Mouse (Mus musculus) forebrain, embryonic 16.5 days (tissue): Measurements from ENCODE around the gene Gpr158. TPM values are rescaled to one million over a fixed set of nuclear protein-coding genes. Genes with fewer than 3 reads are reported as not detected.
A peak's percentile ranks its signal among the peaks of the same experiment; 100 is the strongest.

Source experiments
- ATAC-seq: fragments of 200-750 bp; cut with Nextera tagmentation; 2 replicates; pipeline ENCODE4 v1.8.0; 2017; ENCODE audit warnings: mild to moderate bottlenecking, moderate library complexity
- H3K27ac ChIP-seq: fragments of 300-500 bp; sonication (generic); 2 replicates; pipeline ENCODE4 v1.5.1; 2014; ENCODE audit warnings: low read length, control low read depth
- H3K27me3 ChIP-seq: fragments of 300-500 bp; sonication (generic); replicated peaks from 2 replicates; pipeline ENCODE4 v1.6.1; 2014; ENCODE audit warnings: low read length; ENCODE audit not compliant: control insufficient read depth, insufficient read depth
- H3K36me3 ChIP-seq: fragments of 300-500 bp; sonication (generic); 2 replicates; pipeline ENCODE4 v1.6.1; 2014; ENCODE audit not compliant: control insufficient read depth, insufficient read depth
- H3K4me1 ChIP-seq: fragments of 300-500 bp; sonication (generic); replicated peaks from 2 replicates; pipeline ENCODE4 v1.6.1; 2014; ENCODE audit warnings: low read length; ENCODE audit not compliant: control insufficient read depth, insufficient read depth
- H3K4me2 ChIP-seq: fragments of 300-500 bp; sonication (generic); 2 replicates; pipeline ENCODE4 v1.6.1; 2014; ENCODE audit warnings: mild to moderate bottlenecking, low read length, control low read depth
- H3K4me3 ChIP-seq: fragments of 300-500 bp; sonication (generic); replicated peaks from 2 replicates; pipeline ENCODE4 v1.5.1; 2014; ENCODE audit warnings: mild to moderate bottlenecking, low read length, control low read depth
- H3K9ac ChIP-seq: fragments of 300-500 bp; sonication (generic); replicated peaks from 2 replicates; pipeline ENCODE4 v1.6.1; 2014; ENCODE audit warnings: low read depth, low read length, control low read depth
- H3K9me3 ChIP-seq: fragments of 300-500 bp; sonication (generic); 2 replicates; pipeline ENCODE4 v1.6.1; 2016; ENCODE audit warnings: low read length; ENCODE audit not compliant: control insufficient read depth
- WGBS: fragments of 180-500 bp; shearing (Covaris S2); extraction: QIAGEN DNeasy Blood & Tissue Kit; methylation state at CpG from one replicate; pipeline ENCODE4 v1.1.7; 2014; 5-methylcytosine and 5-hydroxymethylcytosine counted together
- polyA plus RNA-seq: library from polyadenylated mRNA; unstranded; fragments of >200 nt; fragmentation: Nextera tagmentation; extraction: Ambion mirVana; gene quantifications from 2 replicates; pipeline ENCODE4 v1.2.1, GENCODE M21; 2015

Gpr158 gene
- polyA plus RNA-seq, 1 experiment from 2014 or later = 2.4 TPM

GRCm38 (mm10) chr2:21693128-21693527 is 325.8 kb downstream of the Gpr158 start:
- no peak for ATAC-seq
- Histone ChIP-seq H3K27me3 (no peaks in the 10 kb centered on the region), H3K27ac (no peak overlapping the region), H3K4me1 (no peaks in the 10 kb centered on the region), H3K4me2 (no peak overlapping the region), H3K9ac (no peak overlapping the region), H3K4me3 (no peak overlapping the region), H3K9me3 (no peaks in the 10 kb centered on the region), H3K36me3 (no peaks in the 10 kb centered on the region)
- 89% methylated on average over 9 of the region's 9 CpGs for WGBS

- Histone ChIP-seq H3K27me3 (no peaks in the 10 kb centered on the region), H3K9me3 (no peaks in the 10 kb centered on the region), H3K9ac (no peak overlapping the region), H3K4me3 (no peak overlapping the region), H3K27ac (no peak overlapping the region), H3K36me3 (no peaks in the 10 kb centered on the region), H3K4me2 (no peak overlapping the region), H3K4me1 (no peaks in the 10 kb centered on the region)
- ATAC-seq = no peak
- 87% methylated on average over 5 of the region's 5 CpGs for WGBS
Measured at GRCm38 (mm10) chr2:21693807-21694594, 326.7 kb downstream of the Gpr158 start.

GRCm38 (mm10) chr2:21728075-21728474 is 360.7 kb downstream of the Gpr158 start:
- no peak overlapping the region for H3K4me2 ChIP-seq
- 61% methylated on average over 4 of the region's 4 CpGs for WGBS
- no peaks in the 10 kb centered on the region for H3K9me3 ChIP-seq
- no peak overlapping the region for H3K4me3 ChIP-seq
- H3K4me1 ChIP-seq = no peaks in the 10 kb centered on the region
- no peak overlapping the region for H3K27ac ChIP-seq
- peak; percentile 40 for ATAC-seq
- H3K9ac ChIP-seq = no peak overlapping the region
- H3K36me3 ChIP-seq = no peaks in the 10 kb centered on the region
- H3K27me3 ChIP-seq = no peaks in the 10 kb centered on the region

- no peak for ATAC-seq
- no peaks in the 10 kb centered on the region for H3K36me3 ChIP-seq
- no peak overlapping the region for H3K4me3 ChIP-seq
- 97% methylated on average over 2 of the region's 2 CpGs for WGBS
- no peaks in the 10 kb centered on the region for H3K4me1 ChIP-seq
- no peaks in the 10 kb centered on the region for H3K9me3 ChIP-seq
- no peak overlapping the region for H3K27ac ChIP-seq
- no peaks in the 10 kb centered on the region for H3K27me3 ChIP-seq
- H3K9ac ChIP-seq = no peak overlapping the region
- no peak overlapping the region for H3K4me2 ChIP-seq
Measured at GRCm38 (mm10) chr2:21783721-21784120, 416.4 kb downstream of the Gpr158 start.

- no peaks in the 10 kb centered on the region for H3K9me3 ChIP-seq
- no peaks in the 10 kb centered on the region for H3K27me3 ChIP-seq
- H3K36me3 ChIP-seq = no peaks in the 10 kb centered on the region
- no peak overlapping the region for H3K9ac ChIP-seq
- H3K27ac ChIP-seq = no peak overlapping the region
- H3K4me3 ChIP-seq = no peak overlapping the region
- WGBS = 83% methylated on average over 2 of the region's 2 CpGs
- no peaks in the 10 kb centered on the region for H3K4me1 ChIP-seq
- no peak overlapping the region for H3K4me2 ChIP-seq
- no peak for ATAC-seq
Measured at GRCm38 (mm10) chr2:21793156-21793555, 425.8 kb downstream of the Gpr158 start.

GRCm38 (mm10) chr2:21799616-21800015 is 432.3 kb downstream of the Gpr158 start:
- Histone ChIP-seq H3K4me1 (no peaks in the 10 kb centered on the region), H3K9me3 (no peaks in the 10 kb centered on the region), H3K27ac (no peak overlapping the region), H3K4me3 (no peak overlapping the region), H3K4me2 (no peak overlapping the region), H3K27me3 (no peaks in the 10 kb centered on the region), H3K36me3 (no peaks in the 10 kb centered on the region), H3K9ac (no peak overlapping the region)
- no peak for ATAC-seq
- 76% methylated on average over 3 of the region's 3 CpGs for WGBS

- Histone ChIP-seq H3K4me3 (no peak overlapping the region), H3K4me1 (no peaks in the 10 kb centered on the region), H3K36me3 (no peaks in the 10 kb centered on the region), H3K27me3 (no peaks in the 10 kb centered on the region), H3K4me2 (no peak overlapping the region), H3K27ac (no peak overlapping the region), H3K9me3 (no peaks in the 10 kb centered on the region), H3K9ac (no peak overlapping the region)
- no peak for ATAC-seq
Measured at GRCm38 (mm10) chr2:21800045-21800444, 432.7 kb downstream of the Gpr158 start.

GRCm38 (mm10) chr2:21808510-21808909 is 441.2 kb downstream of the Gpr158 start:
- 89% methylated on average over 2 of the region's 2 CpGs for WGBS

GRCm38 (mm10) chr2:21810431-21810830 is 443.1 kb downstream of the Gpr158 start:
- H3K4me3 ChIP-seq = no peak overlapping the region
- H3K9ac ChIP-seq = no peak overlapping the region
- H3K36me3 ChIP-seq = no peaks in the 10 kb centered on the region
- no peaks in the 10 kb centered on the region for H3K27me3 ChIP-seq
- WGBS = 49% methylated on average over 4 of the region's 4 CpGs
- H3K4me2 ChIP-seq = no peak overlapping the region
- ATAC-seq = no peak
- H3K9me3 ChIP-seq = no peaks in the 10 kb centered on the region
- H3K4me1 ChIP-seq = no peaks in the 10 kb centered on the region
- H3K27ac ChIP-seq = no peak overlapping the region

More at GRCm38 (mm10) chr2:21808510-21808909, 441.2 kb downstream of the Gpr158 start:
- H3K27me3 ChIP-seq = no peaks in the 10 kb centered on the region
- H3K4me3 ChIP-seq = no peak overlapping the region
- no peaks in the 10 kb centered on the region for H3K9me3 ChIP-seq
- H3K4me2 ChIP-seq = no peak overlapping the region
- no peaks in the 10 kb centered on the region for H3K36me3 ChIP-seq
- H3K9ac ChIP-seq = no peak overlapping the region
- no peak overlapping the region for H3K27ac ChIP-seq
- ATAC-seq = no peak
- no peaks in the 10 kb centered on the region for H3K4me1 ChIP-seq

- no peak overlapping the region for H3K27ac ChIP-seq
- no peaks in the 10 kb centered on the region for H3K4me1 ChIP-seq
- no peak overlapping the region for H3K9ac ChIP-seq
- no peak overlapping the region for H3K4me2 ChIP-seq
- no peaks in the 10 kb centered on the region for H3K27me3 ChIP-seq
- no peaks in the 10 kb centered on the region for H3K9me3 ChIP-seq
- no peaks in the 10 kb centered on the region for H3K36me3 ChIP-seq
- no peak overlapping the region for H3K4me3 ChIP-seq
- no peak for ATAC-seq
Measured at GRCm38 (mm10) chr2:21864061-21864460, 496.7 kb downstream of the Gpr158 start.
